In genomic region chr19:7279114-7279513, GRCm38 (mm10) we compare ENCODE assay signal across 8 mouse cellular contexts. TPM values are rescaled to one million over a fixed set of nuclear protein-coding genes. Genes with fewer than 3 reads are reported as not detected.
DNase-seq lines count a peak whose midpoint lies in the region; ATAC-seq and TF ChIP-seq lines count a peak whose summit lies in the region.

No protein-coding gene starts in this region.

- H3K9ac ChIP-seq in stomach, embryonic 16.5 days (ENCODE audit: low read length), result no peak overlapping the region

- peaks cover 14% of the 10 kb centered on the region for H3K4me1 ChIP-seq in cortical plate, adult 2 months (ENCODE audit: control insufficient read depth, insufficient read depth, low read length)
- H3K4me1 ChIP-seq in stomach, embryonic 16.5 days (ENCODE audit: control insufficient read depth, insufficient read depth, low read length), result peaks cover 24% of the 10 kb centered on the region

- no peak for TF ChIP-seq POLR2A in cortical plate, adult 2 months (IDR thresholded peaks at IDR 0.05; ENCODE audit: extremely low read depth, insufficient read depth, low read length)

- no peaks in the 10 kb centered on the region for H3K27me3 ChIP-seq in stomach, embryonic 16.5 days (ENCODE audit: control insufficient read depth, insufficient read depth, low read length)

- H3K36me3 ChIP-seq in stomach, embryonic 16.5 days (ENCODE audit: control insufficient read depth, insufficient read depth, low read length), result peaks cover 18% of the 10 kb centered on the region

- H3K9me3 ChIP-seq in stomach, embryonic 16.5 days (replicated peaks; ENCODE audit: control insufficient read depth, low read length), result no peaks in the 10 kb centered on the region

- no peak overlapping the region for H3K4me3 ChIP-seq in cortical plate, adult 2 months (ENCODE audit: insufficient read depth, low read length)
- no peak overlapping the region for H3K4me3 ChIP-seq in stomach, embryonic 16.5 days (replicated peaks; ENCODE audit: low read length)

- WGBS in stomach, embryonic 16.5 days, result 27% methylated on average over 6 of the region's 6 CpGs

- peak overlapping the region; percentile 88 for H3K27ac ChIP-seq in cortical plate, adult 2 months (ENCODE audit: insufficient read depth, low read length)
- no peak overlapping the region for H3K27ac ChIP-seq in stomach, embryonic 16.5 days (ENCODE audit: low read length)

- peak; percentile 15; the same call in 1 of the 2 replicates for ATAC-seq in stomach, embryonic 16.5 days (ENCODE audit: insufficient read depth, low FRiP score)

- peak; percentile 69 for DNase-seq in left cerebral cortex, postnatal 4 days
- DNase-seq in left cerebral cortex, postnatal 25 days (ENCODE audit: low spot score in 2 of 2), result no peak
- DNase-seq in heart, adult 9 months (ENCODE audit: low spot score in 2 of 2), result peak; percentile 62 to 76
- peak; percentile 61 for DNase-seq in kidney, adult 9 months
- peak; percentile 49 for DNase-seq in lung, postnatal 25 days (ENCODE audit: low spot score)
- DNase-seq in frontal cortex, adult 2 months (ENCODE audit: extremely low spot score in 1 of 2, low spot score in 1 of 2), result no peak

- intact Hi-C loops in left cerebral cortex, postnatal 4 days (cut with DNase I), result loop anchor here (5.0 kb wide), 1 partner anchor 58 kb away; no protein-coding TSS in a partner anchor
- intact Hi-C loops in left cerebral cortex, postnatal 25 days (cut with DNase I), result no loop called here

- peak; percentile 53; the same call in 1 of the 2 replicates for TF ChIP-seq CTCF in cortical plate, adult 2 months (IDR thresholded peaks at IDR 0.05; ENCODE audit: extremely low read depth, insufficient read depth, low read length)

- H3K4me2 ChIP-seq in stomach, embryonic 16.5 days (ENCODE audit: low read depth, low read length), result no peak overlapping the region

RNA-seq across cellular contexts. Expression of gene Rcor2, which starts 12.0 kb away (rescaled TPM):
- total RNA-seq in left cerebral cortex, postnatal 4 days (2021), result 10 to 100 TPM; 29.7 to 30.4 TPM
- 10 to 100 TPM; 13.8 to 15.3 TPM for total RNA-seq in left cerebral cortex, postnatal 25 days (2021)
- polyA plus RNA-seq in cortical plate, adult 2 months (2012; rRNA removed), result 18.9 and 21.8 TPM in 2 replicates
- polyA plus RNA-seq in stomach, embryonic 16.5 days (2015; fragmentation: Nextera tagmentation; extraction: Ambion mirVana), result 5.4 and 9.7 TPM in 2 replicates
- 20.2 and 24.6 TPM in 2 replicates for polyA plus RNA-seq in frontal cortex, adult 2 months (2012; rRNA removed)

RNA-seq across cellular contexts. Expression of gene Naa40, which starts 38.1 kb away (rescaled TPM):
- total RNA-seq in left cerebral cortex, postnatal 4 days (2021), result 10 to 100 TPM; 45.6 to 49.9 TPM
- 10 to 100 TPM; 31.3 to 36.6 TPM for total RNA-seq in left cerebral cortex, postnatal 25 days (2021)
- 62.4 and 64.7 TPM in 2 replicates for polyA plus RNA-seq in cortical plate, adult 2 months (2012; rRNA removed)
- polyA plus RNA-seq in stomach, embryonic 16.5 days (2015; fragmentation: Nextera tagmentation; extraction: Ambion mirVana), result 46.9 and 50.4 TPM in 2 replicates
- polyA plus RNA-seq in frontal cortex, adult 2 months (2012; rRNA removed), result 73.6 and 74.1 TPM in 2 replicates

Comparison
In these comparisons a context has a peak if more than half of its experiments do, and no peak if none do; other contexts are left out.
1. DNase-seq: peak in left cerebral cortex, postnatal 4 days (single experiment), heart, adult 9 months (2 of 2), kidney, adult 9 months (single experiment) and lung, postnatal 25 days (single experiment); none in left cerebral cortex, postnatal 25 days (0 of 2) and frontal cortex, adult 2 months (0 of 2).